Mouse (Mus musculus): ENCODE data around the gene Slc35c1. TPM values are rescaled to one million over a fixed set of nuclear protein-coding genes. Genes with fewer than 3 reads are reported as not detected.

The Slc35c1 gene
- total RNA-seq (2021): 10 to 100 TPM; 22.2 to 24.2 TPM

DNA sequence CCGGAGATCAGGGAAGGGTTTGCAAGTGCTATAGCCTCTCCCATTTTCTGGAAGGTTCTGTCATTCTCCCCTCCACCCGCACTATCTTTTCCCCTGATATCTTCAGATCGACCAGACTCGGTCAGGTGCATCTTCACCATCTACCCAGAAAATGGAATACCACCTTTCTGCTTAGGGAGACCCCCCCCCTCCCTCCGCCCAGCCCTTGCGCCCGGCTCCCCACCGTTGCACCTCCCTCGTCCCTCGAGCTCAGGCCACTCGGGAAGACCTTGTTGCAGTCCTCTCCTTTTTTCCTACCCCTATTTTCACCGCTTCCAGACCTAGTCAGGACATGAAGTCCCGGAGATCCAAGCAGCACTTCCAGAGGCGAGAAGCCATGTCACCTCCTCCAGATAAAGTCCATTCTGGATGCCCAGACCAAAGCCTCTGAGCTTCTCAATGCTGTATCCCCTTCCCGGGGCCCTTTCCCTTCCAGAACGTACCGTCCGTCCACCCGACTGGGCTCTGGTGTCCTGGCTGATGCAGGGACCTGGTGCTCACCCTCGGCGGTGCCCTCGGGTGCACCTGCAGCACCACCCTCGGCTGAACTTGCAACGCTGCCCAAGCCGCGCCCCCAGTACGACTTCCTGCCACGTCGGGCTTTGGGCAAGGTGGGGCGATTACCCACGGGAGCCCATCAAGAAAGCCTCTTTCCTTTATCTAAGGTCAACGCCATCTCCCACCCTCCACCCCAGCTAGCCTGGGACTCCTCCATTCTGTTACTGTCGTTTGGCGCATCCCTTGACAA is at the start of gene Slc35c1:
Slc35c1 (minus strand) TSS at position 618 of the 787 bp plus-strand sequence.
- DNase-seq (ENCODE audit: extremely low spot score in 1 of 2, low spot score in 2 of 2): peak in 1 of 2 experiments; percentile 40
- intact Hi-C loops (cut with DNase I): no loop called here

DNA sequence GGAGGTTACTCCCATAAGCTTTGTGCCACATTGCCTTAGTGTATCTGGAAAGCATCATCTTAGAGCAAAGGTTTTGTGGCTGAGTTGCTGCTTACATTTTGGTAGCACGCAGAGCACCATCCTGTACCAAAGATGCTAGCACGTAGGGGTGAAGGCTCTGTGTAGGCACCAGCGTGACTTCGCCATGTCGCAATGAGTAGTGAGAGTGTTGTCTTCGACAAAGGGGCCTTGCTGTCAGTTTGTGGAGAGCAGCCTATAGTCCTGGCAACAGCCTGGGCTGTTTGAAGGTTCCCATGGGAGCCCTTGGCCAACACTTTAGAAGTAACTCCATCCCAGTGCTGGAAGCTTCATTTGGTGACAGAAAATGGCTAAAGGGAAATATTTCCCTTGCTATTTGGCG is 45.0 kb upstream of the Slc35c1 start:
- intact Hi-C loops (cut with DNase I): no loop called here
- DNase-seq (ENCODE audit: extremely low spot score in 1 of 2, low spot score in 2 of 2): no peak

DNA sequence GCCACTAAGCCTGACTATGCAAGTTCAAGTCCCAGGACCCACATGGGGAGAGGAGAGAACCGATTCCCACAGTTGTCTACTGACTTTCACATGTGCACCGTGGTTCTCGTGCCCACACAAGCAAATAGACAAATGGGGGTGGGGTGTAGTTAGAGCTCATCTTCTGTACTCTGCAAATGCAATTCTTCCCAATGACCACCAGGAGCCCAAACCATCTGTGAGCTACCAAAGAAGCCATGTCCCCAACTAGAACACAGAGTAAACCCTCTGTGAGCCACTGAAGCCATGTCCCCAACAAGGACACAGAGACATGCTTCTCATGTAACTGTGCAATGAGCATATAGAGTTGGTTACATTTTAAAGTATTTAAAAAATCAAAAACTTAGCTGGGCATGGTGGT is 43.1 kb upstream of the Slc35c1 start:
- no peak for DNase-seq (ENCODE audit: extremely low spot score in 1 of 2, low spot score in 2 of 2)
- intact Hi-C loops (cut with DNase I): no loop called here

DNA sequence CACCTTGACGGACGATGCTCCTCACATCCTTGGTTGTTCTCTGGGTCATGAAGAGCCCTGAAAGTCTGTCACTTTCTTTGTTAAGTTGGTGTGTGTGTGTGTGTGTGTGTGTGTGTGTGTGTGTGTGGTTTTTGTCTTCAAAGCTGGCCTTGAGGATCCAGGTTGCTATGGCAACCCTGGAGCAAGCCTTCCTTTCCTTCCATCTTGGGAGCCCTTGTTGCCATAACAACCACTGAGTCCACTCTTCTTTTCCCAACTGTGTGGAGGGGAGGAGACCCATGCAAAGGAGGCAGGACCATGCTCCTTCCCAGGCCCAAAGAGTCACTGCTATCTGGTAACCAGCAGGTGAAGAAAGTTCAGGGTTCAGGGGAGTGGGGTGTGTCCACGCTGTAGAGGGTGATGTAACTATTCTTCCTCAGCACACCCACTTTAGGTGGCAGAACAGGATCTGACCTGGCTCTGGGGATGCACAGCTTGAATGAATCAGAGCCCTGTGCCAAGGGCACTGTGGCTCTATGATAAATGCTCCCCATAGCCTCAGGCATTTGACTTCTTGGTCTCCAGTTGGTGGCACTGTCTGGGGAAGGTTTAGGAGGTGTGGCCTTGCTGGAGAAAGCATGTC is 39.5 kb upstream of the Slc35c1 start:
- peak; percentile 45 to 81 for DNase-seq (ENCODE audit: extremely low spot score in 1 of 2, low spot score in 2 of 2)

DNA sequence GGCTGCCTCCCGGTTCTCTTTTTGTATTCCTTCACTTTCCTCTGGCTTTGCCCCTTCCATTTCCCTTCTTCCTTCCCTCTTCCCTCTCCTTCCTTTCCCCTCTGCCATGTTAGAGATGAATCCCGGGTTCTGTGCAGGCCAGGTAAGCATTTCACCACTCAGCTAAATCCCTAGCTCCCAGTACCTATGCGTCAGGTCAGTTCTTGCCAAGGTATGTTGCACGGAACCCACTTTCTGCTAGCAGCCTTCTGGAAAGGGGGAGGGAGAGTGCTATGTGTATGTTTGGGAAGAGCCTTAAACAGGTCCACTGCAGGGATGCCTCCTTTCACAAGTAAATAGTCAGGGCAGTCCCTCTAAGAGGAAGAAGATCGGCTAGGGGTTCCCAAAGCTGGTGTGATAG is 36.8 kb upstream of the Slc35c1 start:
- no peak for DNase-seq (ENCODE audit: extremely low spot score in 1 of 2, low spot score in 2 of 2)
- intact Hi-C loops (cut with DNase I): no loop called here

More for the DNA sequence above, 39.5 kb upstream of the Slc35c1 start:
- intact Hi-C loops (cut with DNase I): no loop called here

DNA sequence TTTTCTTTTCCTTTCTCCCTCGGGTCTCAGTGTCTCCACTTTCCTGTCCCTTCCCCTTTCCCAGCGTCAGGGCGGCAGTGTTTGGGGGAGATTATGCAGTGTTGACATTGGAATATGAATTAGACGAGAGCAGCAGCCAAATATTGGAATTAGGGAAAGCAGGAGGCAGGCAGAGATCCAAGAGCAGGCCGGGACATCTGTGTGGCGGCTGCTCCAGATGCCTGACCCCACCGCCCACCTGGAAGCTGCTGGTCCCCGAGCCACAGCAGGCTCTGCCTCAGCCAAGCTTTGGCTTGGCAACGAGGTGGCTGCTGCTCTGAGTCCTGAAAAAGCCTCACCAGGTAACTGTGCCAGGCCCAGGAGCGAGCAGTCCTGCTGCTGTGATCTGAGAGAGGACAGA is 36.3 kb upstream of the Slc35c1 start:
- peak in 1 of 2 experiments; percentile 61 for DNase-seq (ENCODE audit: extremely low spot score in 1 of 2, low spot score in 2 of 2)
- intact Hi-C loops (cut with DNase I): no loop called here

DNA sequence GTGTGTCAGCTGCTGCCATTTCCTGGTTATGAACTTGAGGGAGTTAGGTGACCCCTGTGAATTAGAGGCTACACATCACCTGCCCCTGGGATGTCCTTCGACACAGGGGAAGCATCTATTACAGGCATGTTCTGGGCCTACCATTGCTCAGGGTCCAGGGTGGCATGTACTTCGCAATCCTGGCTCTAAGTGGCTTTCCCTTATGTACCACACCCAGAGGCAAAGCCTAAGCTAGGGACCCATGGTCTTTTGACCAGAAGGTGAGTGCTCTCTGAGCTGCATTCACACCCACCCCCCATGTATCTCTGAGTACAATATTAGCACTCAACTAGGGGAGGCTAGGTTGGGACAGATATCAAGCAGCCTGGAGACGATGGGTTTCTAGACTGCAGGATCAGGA is 34.6 kb upstream of the Slc35c1 start:
- intact Hi-C loops (cut with DNase I): no loop called here

DNA sequence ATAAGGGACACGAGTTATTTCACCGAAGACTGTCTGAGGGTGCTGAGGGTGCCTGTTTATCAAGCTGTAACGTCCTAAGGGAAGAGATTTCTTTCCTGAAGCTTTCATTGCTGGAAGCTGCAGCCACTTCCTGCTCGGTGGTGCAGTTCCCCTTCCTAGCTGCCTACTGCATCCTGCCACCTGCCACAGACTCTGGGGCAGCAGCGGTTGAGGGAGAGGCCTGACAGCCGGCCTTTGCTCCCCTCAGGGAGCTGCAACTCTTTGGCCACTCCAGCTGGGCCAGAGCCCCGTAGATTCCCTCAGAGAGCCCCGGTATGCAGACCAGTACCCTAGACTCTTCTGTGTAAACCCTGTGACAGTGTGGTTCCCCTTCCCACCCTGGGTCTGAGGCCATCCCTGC is 34.1 kb upstream of the Slc35c1 start:
- intact Hi-C loops (cut with DNase I): no loop called here
- DNase-seq (ENCODE audit: extremely low spot score in 1 of 2, low spot score in 2 of 2): no peak

More for the DNA sequence above, 34.6 kb upstream of the Slc35c1 start:
- no peak for DNase-seq (ENCODE audit: extremely low spot score in 1 of 2, low spot score in 2 of 2)

DNA sequence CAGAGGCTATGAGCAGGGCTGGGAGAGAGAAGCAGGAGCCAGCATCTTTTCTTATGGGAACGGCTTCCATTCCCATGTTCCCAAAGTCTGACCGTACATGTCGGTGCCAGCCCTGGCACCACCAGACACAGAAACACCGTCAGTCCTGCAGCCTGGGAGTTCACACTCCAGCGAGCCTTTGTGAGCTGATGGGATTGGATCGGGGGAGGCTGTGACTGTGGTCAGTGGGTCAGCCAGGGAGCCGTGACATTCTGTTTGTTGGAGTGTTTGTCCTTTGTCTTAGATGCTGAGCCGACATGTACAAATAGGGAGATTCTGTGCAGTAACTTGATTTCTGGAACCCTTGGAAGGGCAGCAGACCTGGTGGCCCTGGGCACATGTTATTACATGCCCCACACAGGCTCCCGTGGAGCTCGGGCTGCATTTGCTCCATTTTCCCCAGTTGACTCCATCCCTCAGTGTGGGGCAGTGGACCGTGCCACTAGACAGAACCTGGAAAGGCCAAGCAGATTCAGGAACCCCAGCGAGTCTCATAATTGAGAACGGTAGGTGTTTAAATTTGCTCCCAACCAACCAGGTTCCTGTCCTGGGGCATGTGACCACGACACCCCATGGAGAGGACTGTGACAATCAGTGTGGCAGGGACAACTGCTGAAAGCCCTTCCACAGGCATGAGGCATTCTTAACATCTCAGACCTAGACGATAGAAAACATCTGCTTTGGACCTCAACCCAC is 33.5 kb upstream of the Slc35c1 start:
- intact Hi-C loops (cut with DNase I): no loop called here
- DNase-seq (ENCODE audit: extremely low spot score in 1 of 2, low spot score in 2 of 2): no peak

DNA sequence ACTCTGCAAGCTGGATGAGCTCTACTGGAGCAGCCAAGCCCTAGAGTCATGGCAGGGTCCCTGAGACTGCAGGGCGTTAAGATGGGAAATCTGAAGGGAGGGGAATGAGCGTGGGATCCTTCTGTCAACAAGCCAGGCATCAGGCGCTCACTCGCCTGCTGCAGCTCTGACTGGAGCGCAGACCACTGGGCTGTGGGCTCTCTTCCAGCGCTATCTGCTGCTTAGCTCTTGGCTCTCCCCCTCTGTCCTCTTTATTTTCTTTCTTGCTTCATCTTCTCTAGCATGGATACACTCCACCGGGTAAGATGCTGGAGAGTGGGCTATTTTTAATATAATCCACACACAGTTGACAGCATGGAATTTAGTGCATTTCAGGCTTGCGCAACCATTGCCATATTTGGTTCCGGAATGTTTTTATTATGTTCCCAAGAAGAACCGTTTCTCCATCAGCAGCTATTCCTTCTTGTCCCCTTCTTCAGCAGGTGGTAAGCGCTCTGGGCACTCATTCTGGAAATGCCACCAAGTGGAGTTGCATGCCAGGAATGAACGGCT is 31.7 kb upstream of the Slc35c1 start:
- intact Hi-C loops (cut with DNase I): no loop called here
- peak; percentile 45 to 63 for DNase-seq (ENCODE audit: extremely low spot score in 1 of 2, low spot score in 2 of 2)

DNA sequence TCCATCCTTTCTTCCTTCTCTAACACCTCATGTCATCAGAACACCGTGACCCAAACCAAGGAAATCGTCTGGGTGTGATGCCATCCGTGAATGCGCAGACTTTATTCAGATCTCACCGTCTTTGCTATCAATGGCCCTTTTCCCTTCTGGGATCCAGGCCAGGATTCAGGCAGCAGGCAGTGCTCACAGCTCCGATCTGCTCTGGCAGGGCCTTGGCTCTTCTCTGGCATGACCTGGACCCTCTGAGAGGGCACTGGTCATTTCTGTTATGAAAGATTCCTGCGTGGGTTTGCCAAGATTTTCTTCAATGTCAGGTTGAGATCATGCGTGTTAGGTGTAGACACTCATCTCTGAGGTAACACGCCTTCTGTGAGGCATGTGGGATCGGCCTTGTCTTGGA is 30.2 kb upstream of the Slc35c1 start:
- intact Hi-C loops (cut with DNase I): no loop called here
- no peak for DNase-seq (ENCODE audit: extremely low spot score in 1 of 2, low spot score in 2 of 2)

DNA sequence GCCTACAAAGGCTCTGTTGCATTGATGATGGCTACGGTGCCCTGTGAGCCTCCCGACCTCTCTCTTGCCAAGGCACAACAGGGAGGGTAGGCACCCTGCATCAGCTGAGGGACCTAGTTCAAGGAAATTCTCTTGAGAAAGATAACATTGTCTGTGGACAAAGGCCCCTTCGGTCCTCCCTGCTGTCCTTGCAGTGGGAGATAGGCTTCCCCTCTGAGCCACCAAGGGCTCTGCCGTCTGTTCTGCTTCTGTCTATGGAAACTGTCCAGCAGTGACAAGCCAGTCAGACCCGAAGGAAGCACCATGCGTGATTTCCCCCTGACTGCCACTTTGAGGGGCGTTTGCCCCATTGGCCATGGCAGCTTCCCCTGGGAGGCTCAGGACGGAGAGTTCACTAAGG is 27.5 kb upstream of the Slc35c1 start:
- intact Hi-C loops (cut with DNase I): loop anchor here (2.0 to 10.0 kb wide), 4 partner anchors 113 to 350 kb away; no protein-coding TSS in a partner anchor
- no peak for DNase-seq (ENCODE audit: extremely low spot score in 1 of 2, low spot score in 2 of 2)

DNA sequence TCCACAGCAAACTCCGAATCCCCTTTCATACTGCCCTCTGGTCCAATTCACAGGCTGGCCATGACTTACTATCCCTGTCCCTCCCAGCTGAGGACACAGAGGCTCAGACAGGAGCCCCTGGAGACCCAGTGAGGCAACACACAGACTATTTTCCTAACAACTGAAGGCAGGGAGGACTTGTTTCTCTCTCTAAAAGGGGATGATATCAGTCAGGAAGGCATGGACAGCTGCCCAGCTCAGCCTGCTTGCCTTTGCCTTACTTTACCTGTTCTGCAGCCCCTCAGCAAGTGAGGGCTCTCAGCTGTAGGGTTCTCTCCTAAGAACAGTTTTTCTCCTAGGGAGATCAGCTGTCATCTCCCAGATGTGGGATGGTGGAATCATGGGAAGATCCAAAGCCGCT is 26.6 kb upstream of the Slc35c1 start:
- DNase-seq (ENCODE audit: extremely low spot score in 1 of 2, low spot score in 2 of 2): no peak
- intact Hi-C loops (cut with DNase I): loop anchor here (5.0 to 10.0 kb wide), 3 partner anchors 208 to 350 kb away; no protein-coding TSS in a partner anchor

DNA sequence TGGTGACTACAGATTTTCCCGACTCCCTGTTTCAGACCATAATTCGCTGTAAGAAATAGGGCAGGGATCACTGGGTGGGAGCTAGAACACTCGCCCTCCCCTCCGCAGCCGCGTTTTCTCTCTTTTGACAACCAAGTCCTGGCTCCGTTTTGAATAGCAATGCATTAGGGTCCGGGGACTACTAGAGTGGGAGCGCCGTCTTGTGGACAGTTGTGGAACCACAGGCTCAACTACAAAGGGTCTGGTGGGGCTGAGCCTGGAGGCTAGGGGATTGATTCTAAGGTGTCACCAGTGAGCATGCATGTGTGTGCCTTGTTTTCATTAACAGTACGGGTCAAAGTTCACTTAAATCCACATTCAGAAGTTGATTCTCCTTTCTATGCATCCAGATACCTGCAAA is 26.1 kb upstream of the Slc35c1 start:
- intact Hi-C loops (cut with DNase I): loop anchor here (5.0 to 10.0 kb wide), 3 partner anchors 208 to 351 kb away; no protein-coding TSS in a partner anchor

DNA sequence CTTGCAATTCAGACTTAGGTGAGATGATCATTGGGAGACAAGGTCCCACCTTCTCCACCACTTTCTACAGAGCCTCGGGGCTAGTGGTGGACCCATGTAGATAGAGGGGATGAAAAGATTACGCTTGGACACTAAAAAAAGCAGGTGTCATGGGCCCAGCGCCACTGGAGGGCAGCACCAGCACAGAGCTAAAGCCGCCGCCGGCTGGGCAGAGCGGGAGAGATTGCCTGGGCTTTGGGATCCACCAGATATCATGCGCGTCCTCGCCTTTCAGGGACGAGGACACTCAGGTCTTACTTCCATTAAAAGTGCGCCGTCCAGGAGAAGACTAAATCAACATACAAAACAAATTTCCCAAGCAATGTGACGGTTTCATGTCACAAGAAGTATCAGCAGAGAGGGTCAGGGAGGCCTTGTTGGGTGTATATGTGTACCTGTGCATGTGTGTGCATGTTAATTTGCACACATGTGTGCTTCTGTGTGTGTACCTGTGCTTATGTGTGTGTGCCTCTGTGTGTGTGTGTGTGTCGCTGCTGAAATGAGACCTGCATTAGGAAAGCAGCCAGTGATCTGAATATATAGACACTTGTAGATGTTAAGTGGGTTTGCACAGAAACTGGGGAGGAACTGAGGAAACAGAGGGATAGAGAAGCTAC is 25.4 kb upstream of the Slc35c1 start:
- DNase-seq (ENCODE audit: extremely low spot score in 1 of 2, low spot score in 2 of 2): peak; percentile 67 to 85
- intact Hi-C loops (cut with DNase I): loop anchor here (5.0 to 10.0 kb wide), 3 partner anchors 209 to 352 kb away; no protein-coding TSS in a partner anchor

More for the DNA sequence above, 26.1 kb upstream of the Slc35c1 start:
- DNase-seq (ENCODE audit: extremely low spot score in 1 of 2, low spot score in 2 of 2): peak; percentile 78 to 84

DNA sequence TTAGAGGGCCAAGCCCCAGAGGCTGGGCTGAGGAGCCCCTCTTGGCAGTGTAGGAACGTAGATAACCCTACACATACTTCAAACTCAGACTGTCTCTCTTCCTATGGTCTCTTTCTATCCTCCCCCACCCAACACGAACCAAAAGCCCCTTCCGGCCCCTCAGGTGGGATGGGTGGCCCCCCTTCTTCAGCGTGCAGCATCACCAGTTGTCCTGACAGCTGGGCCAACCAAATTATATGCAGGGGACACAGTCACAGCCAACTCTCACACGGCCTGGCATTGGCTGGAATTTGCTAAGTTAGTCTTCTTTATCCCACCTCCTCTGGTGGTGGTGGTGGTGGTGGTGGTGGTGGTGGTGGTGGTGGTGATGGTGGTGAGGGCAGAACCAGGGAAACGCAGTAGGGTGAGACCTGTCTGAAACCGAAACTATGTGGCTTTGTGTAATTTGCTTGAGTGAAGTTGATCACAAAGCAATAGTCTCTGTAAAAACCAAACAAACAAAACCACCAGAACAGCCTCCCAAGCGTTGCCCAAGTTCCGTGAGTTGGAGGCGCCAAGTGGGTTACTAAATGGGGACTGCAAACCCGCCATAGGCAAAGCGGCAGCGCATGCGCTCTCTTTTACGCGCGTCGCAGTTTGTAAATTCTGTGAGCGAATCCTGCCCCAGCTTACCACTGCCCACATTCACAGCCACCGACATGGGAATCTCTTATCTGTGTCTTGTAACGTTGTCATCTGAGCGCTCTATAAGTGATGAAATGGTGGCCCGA is 24.1 kb upstream of the Slc35c1 start:
- DNase-seq (ENCODE audit: extremely low spot score in 1 of 2, low spot score in 2 of 2): no peak
- intact Hi-C loops (cut with DNase I): loop anchor here (5.0 to 10.0 kb wide), 3 partner anchors 210 to 353 kb away; no protein-coding TSS in a partner anchor

DNA sequence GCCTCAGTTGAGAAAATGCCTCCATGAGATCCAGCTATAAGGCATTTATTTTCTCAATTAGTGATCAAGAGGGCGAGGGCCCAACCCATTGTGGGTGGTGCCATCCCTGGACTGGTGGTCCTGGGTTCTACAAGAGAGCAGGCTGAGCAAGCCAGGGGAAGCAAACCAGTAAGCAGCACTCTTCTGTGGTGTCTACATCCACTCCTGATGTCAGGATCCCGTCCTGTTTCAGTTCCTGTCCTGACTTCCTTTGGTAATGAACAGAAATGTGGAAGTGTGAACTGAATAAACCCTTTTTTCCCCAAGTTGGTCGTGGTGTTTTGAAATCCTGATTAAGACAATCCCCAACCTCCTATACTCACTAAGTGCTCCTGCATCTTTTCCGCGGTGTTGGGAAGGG is 23.2 kb upstream of the Slc35c1 start:
- intact Hi-C loops (cut with DNase I): loop anchor here (10.0 kb wide), 1 partner anchor 211 kb away; no protein-coding TSS in a partner anchor
- no peak for DNase-seq (ENCODE audit: extremely low spot score in 1 of 2, low spot score in 2 of 2)

DNA sequence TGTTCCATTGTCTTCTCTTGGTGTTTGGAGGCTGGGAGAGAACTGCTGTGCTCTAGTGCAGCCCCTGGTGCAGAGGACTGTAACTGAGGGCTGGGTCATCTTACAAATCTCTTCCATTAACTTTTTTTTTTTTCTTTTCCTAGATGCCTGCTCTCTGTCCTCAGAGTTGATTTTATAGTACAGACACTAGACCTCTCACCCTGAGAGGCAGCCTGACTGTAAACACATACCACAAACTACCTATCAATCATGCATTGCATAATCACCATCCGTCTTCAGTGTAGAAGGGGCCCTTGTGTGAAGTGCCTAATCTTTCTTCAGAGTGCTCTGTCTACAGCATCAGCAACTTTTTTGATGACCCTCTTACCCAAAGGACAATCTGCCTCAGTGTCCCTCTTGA is 22.2 kb upstream of the Slc35c1 start:
- intact Hi-C loops (cut with DNase I): loop anchor here (10.0 kb wide), 1 partner anchor 212 kb away; no protein-coding TSS in a partner anchor
- DNase-seq (ENCODE audit: extremely low spot score in 1 of 2, low spot score in 2 of 2): no peak
